Mouse (Mus musculus): ENCODE data around the gene Lrrc61. TPM values are rescaled to one million over a fixed set of nuclear protein-coding genes. Genes with fewer than 3 reads are reported as not detected.
A peak's percentile ranks its signal among the peaks of the same experiment; 100 is the strongest.

Lrrc61 gene
- polyA plus RNA-seq, 1 experiment from 2014 or later = 15.4 TPM

DNA sequence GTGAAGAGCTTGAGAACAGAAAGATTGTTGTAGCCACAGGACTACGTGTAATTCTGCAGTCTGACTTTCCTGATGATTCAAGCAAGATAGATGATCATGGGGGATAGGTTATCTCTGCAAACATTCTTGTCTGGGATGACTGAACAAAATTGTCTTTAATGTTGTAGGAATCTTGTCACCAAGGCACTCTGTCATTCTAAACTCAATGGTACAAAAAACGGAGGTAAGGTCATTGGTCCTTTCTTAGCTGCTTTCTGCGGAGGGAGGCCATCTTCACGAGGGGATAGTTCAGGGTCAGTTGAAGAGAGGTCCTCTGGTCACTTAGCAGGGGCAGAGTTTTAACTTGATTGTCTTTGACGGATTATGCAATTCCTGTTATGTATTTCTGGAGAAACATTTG, 24.1 kb downstream of the Lrrc61 start:
- no peak overlapping the region for H3K9ac ChIP-seq (replicated peaks)
- no peaks in the 10 kb centered on the region for H3K27me3 ChIP-seq
- no peak overlapping the region for H3K27ac ChIP-seq (replicated peaks)
- 77% methylated on average over 5 of the region's 5 CpGs for WGBS
- no peak overlapping the region for H3K4me3 ChIP-seq
- no peak overlapping the region for H3K4me2 ChIP-seq (replicated peaks)
- ATAC-seq (replicated peaks) = no peak
- no peaks in the 10 kb centered on the region for H3K4me1 ChIP-seq
- no peaks in the 10 kb centered on the region for H3K36me3 ChIP-seq
- H3K9me3 ChIP-seq = no peaks in the 10 kb centered on the region

DNA sequence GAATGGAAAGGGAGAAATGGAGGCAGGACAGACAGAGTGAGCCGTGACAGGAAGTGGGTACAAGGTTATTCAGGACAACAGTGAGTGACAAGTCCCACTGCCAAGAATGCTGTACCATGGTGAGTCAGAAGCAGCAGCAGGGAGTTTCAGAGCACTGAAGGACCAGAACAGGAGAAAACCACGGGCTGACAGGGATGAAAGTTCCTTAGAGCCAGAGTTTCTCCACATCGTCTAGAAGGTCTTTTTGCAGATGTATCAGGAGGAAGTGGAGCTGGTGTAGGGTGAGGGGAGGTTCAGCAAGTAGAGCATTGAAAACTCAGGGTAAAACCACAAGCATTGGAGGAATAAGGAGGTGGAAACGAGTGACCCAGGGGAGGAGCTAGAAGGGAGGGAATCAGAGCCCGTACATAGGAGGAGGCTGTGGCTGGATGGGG, 24.6 kb downstream of the Lrrc61 start:
- Histone ChIP-seq H3K9me3 (no peaks in the 10 kb centered on the region), H3K36me3 (no peaks in the 10 kb centered on the region), H3K4me3 (no peak overlapping the region), H3K9ac (replicated peaks) (no peak overlapping the region), H3K27ac (replicated peaks) (no peak overlapping the region), H3K4me1 (no peaks in the 10 kb centered on the region), H3K27me3 (no peaks in the 10 kb centered on the region), H3K4me2 (replicated peaks) (no peak overlapping the region)
- 41% methylated on average over 5 of the region's 5 CpGs for WGBS
- ATAC-seq (replicated peaks) = no peak

DNA sequence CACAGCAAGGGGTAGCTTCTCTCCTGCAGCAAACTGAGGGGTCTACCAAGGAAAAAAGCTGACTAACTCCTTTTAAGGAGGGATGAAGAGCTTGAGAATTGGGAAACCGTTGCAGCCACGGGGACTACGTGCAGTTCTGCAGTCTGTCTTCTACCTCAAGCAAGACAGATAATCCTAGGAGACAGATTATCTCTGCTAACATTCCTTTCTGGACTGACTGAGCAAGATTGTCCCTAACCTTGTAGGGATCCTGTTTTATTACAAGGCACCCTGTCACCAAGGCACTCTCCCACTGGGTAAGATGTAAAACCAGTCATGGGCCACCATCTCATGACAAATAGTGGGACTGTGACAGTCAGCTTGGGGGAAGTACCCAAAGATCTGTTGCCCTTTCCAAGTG, 26.7 kb downstream of the Lrrc61 start:
- Histone ChIP-seq H3K9ac (replicated peaks) (no peak overlapping the region), H3K36me3 (no peaks in the 10 kb centered on the region), H3K4me3 (no peak overlapping the region), H3K9me3 (no peaks in the 10 kb centered on the region), H3K27ac (replicated peaks) (no peak overlapping the region), H3K27me3 (no peaks in the 10 kb centered on the region), H3K4me1 (no peaks in the 10 kb centered on the region), H3K4me2 (replicated peaks) (no peak overlapping the region)
- ATAC-seq (replicated peaks) = no peak
- WGBS = 38% methylated on average over 3 of the region's 3 CpGs

DNA sequence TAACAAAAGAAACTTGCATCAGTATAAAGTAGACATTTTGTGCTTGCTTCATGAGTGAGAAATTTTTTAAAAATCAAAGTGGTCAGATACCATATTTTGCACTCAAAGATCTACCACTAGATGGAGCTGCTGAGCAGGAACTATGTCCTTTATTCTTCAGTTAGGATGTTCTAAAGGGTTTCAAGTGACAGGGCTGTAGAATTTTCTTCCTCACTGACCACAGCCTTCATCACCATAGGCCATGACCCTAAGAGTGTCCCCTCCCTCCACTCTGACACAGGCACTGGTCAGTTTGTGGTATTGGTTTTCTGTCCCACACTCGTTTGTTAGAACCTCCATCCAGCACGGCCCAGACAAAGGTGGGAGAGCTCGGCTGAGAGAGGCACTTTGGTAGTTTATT, 27.4 kb downstream of the Lrrc61 start:
- peak; percentile 23; the same call in 1 of the 2 replicates for ATAC-seq (replicated peaks)
- Histone ChIP-seq H3K36me3 (no peaks in the 10 kb centered on the region), H3K9ac (replicated peaks) (no peak overlapping the region), H3K27ac (replicated peaks) (no peak overlapping the region), H3K4me1 (no peaks in the 10 kb centered on the region), H3K27me3 (no peaks in the 10 kb centered on the region), H3K4me2 (replicated peaks) (no peak overlapping the region), H3K9me3 (no peaks in the 10 kb centered on the region), H3K4me3 (no peak overlapping the region)
- WGBS = 73% methylated on average over 3 of the region's 3 CpGs

DNA sequence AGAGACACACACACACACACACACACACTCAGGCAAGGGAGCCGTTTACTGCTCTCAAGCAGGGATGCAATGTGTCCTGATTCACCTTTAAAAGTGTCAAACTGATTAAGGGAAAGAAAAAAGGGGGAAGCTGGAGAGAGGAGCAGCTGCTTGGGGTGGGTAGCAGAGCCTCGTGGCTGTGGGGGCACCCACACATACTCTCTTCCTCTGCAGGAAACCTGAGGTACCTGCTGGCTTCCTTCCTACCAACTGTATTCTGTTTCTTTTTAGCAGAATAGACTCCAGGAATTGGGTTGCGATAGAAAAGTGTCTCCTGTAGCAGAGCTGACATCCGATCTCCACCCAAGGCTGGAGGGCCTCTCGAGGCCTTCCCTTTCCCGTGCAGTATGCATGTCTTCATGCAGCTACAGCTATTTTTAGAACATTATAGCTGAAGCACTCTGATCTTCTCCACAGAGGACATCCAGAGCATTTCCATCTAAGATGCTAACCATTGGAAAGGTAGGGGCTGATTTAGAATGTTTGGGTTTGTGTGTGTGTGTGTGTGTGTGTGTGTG, 34.7 kb downstream of the Lrrc61 start, which contains the start of gene Gm45021:
Gene Gm45021 (plus strand): TSS at position 417 of the 557 bp plus-strand sequence.
- no peak within 1 kb of the TSS for H3K4me2 ChIP-seq (replicated peaks)
- H3K36me3 ChIP-seq = no peaks in the 10 kb centered on the region
- H3K4me1 ChIP-seq = peaks cover 9% of the 10 kb centered on the region
- WGBS = 77% methylated on average over 6 of the region's 6 CpGs
- no peak within 1 kb of the TSS for H3K9ac ChIP-seq (replicated peaks)
- no peak within 1 kb of the TSS for H3K4me3 ChIP-seq
- H3K9me3 ChIP-seq = no peaks in the 10 kb centered on the region
- H3K27me3 ChIP-seq = no peaks in the 10 kb centered on the region
- no peak for ATAC-seq (replicated peaks)
- no peak within 1 kb of the TSS for H3K27ac ChIP-seq (replicated peaks)

DNA sequence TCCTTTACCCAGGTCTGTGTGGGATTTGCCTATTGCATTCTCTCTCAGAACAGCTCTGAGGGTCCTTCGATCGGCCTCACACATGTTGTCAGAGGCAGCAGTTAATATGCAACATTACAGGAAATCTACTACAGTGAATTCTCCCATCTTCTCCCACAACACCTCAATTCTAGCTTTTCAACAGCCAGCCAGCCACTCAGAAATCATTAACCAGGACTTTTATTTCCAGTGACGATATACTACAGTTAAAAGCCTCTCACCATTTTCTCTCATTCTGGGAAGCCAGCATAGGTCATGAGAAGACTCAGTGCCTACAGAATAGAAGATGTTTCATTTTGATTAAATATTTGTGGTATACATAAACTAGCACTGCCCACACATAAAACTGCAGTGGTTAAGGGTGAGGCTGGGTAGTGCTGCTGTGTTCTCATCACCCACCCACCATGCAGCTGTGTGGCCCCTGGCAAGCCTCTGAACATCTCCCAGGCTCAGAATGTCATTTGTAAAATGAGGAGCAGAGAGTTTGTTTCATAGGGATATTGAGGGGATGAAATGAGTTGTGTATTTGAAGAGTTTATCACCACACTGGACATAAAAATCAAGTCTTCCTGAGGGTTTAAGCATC, 36.7 kb downstream of the Lrrc61 start:
- H3K9ac ChIP-seq (replicated peaks) = no peak overlapping the region
- no peak for ATAC-seq (replicated peaks)
- peaks cover 6% of the 10 kb centered on the region for H3K36me3 ChIP-seq
- peaks cover 20% of the 10 kb centered on the region for H3K4me1 ChIP-seq
- H3K4me3 ChIP-seq = no peak overlapping the region
- H3K27ac ChIP-seq (replicated peaks) = no peak overlapping the region
- H3K27me3 ChIP-seq = no peaks in the 10 kb centered on the region
- H3K9me3 ChIP-seq = peaks cover 3% of the 10 kb centered on the region; the same call in 1 of the 2 replicates
- 90% methylated on average over 3 of the region's 3 CpGs for WGBS
- no peak overlapping the region for H3K4me2 ChIP-seq (replicated peaks)

DNA sequence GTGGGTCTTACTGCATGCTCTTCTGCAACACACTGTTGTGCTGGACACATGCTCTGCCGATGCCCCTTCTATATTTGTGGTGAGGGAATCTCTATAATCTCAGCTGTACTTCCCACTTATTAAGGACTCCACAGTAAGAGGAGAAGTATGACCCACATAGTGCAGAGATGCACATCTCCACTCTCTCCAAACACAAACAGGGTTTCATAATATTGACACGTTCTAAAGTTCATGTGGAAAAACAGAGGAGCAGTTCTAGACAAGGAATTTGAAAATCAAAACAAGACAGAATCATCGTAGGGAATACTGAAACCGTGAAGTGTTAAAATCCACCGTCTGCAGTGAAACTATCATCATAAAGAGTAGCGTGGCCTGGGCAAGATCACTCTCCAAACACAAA, 37.3 kb downstream of the Lrrc61 start:
- Histone ChIP-seq H3K36me3 (peaks cover 11% of the 10 kb centered on the region), H3K27ac (replicated peaks) (no peak overlapping the region), H3K27me3 (no peaks in the 10 kb centered on the region), H3K4me1 (peaks cover 20% of the 10 kb centered on the region), H3K9ac (replicated peaks) (no peak overlapping the region), H3K9me3 (peaks cover 8% of the 10 kb centered on the region; the same call in 1 of the 2 replicates), H3K4me3 (no peak overlapping the region), H3K4me2 (replicated peaks) (no peak overlapping the region)
- 95% methylated on average over 6 of the region's 6 CpGs for WGBS
- ATAC-seq (replicated peaks) = no peak

DNA sequence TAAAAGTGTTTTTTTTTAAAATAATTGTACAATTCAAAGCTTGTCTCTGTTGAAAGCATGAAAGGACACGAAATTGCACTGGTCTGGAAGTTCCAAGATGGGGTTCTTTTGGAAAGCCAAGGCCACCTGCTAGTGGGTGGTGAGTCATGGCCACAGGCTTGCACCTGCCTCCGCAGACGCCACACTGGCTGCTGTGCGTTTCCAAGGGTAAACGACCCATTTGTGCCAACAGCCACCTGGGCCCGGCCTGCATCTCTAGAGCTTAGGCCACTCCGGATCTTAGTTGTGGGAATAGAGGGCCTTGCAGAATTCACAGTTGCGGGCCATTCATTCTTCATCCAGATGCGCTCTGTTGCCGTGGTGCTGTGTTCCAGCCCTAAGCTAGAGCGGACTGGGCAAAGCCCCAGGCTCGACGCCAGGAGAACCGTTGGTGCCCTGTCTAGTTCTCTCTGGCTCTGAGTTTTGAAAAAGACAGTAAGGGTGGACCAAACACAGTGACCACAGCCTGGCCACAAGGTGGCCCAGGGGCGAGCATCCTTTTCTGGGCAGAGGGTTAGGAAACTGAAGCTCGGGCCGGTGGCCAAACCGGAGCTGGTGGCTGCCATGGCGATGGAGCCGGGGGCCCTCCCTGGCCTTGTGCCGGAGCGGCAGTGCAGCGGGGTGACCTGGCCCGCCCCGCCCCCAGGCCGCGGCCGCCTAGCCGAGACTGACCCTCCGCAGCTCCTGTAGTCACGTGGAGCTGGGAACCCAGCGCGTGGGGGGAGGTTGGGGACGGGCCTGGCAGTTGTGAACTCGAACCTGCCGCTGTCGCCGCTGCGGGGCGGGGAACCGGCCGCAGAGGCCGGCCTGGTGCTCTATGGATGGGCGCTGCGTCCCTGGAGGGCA, 38.8 kb downstream of the Lrrc61 start, which contains the start of the genes Repin1 and Gm44965:
Gene Repin1 (plus strand): TSS at position 726 of the 885 bp plus-strand sequence.
Gene Gm44965 (plus strand): TSS at position 784 of the 885 bp plus-strand sequence.
- Histone ChIP-seq H3K9ac (replicated peaks) (peak within 1 kb of the TSS; percentile 77), H3K27ac (replicated peaks) (peak within 1 kb of the TSS; percentile 81), H3K9me3 (peaks cover 9% of the 10 kb centered on the region; the same call in 1 of the 2 replicates), H3K36me3 (peaks cover 26% of the 10 kb centered on the region), H3K4me2 (replicated peaks) (peak within 1 kb of the TSS; percentile 61), H3K4me3 (peak within 1 kb of the TSS; percentile 62), H3K27me3 (no peaks in the 10 kb centered on the region), H3K4me1 (peaks cover 20% of the 10 kb centered on the region)
- 2% methylated on average over 41 of the region's 45 CpGs for WGBS
- ATAC-seq (replicated peaks) = peak; percentile 90

DNA sequence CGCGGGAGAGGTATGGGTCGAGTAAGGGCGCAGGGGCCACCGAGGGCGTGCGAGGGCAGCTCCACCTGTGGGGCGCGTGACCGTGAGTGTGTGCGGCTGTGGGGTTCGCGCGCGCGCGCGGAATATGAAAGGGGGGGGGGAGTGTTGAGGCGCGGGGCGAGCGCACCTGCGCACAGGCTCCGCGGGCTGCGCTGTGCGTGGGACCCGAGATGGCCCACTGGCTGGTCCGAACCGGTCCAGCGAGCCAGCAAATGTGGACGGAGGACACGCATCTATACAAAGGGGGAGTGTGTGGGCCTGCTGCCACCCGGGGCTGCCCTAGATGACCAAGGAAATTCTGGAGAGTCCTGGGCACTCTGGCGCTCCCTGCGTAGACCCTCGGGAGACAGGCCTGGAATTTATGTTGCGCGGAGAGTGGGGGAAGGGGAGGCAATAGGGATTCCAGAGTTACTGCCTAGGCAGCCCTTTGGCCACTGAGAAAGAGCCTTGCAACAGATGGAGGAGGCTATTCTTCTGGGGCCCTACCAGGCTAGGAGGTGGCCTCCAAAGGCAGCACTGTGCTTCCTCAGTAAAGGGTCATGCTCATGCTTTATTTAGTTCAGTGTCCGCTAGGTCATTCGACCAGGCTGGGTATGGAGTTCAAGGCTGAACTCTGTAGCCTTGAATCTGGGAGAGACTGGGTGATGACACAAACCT, 39.6 kb downstream of the Lrrc61 start:
- Histone ChIP-seq H3K27me3 (no peaks in the 10 kb centered on the region), H3K9ac (replicated peaks) (peak overlapping the region; percentile 77), H3K27ac (replicated peaks) (peak overlapping the region; percentile 81), H3K36me3 (peaks cover 34% of the 10 kb centered on the region), H3K4me3 (peak overlapping the region; percentile 62), H3K9me3 (peaks cover 9% of the 10 kb centered on the region; the same call in 1 of the 2 replicates), H3K4me2 (replicated peaks) (peak overlapping the region; percentile 61), H3K4me1 (peaks cover 20% of the 10 kb centered on the region)
- peak; percentile 78 for ATAC-seq (replicated peaks)
- under 1% methylated on average over 40 of the region's 41 CpGs for WGBS

DNA sequence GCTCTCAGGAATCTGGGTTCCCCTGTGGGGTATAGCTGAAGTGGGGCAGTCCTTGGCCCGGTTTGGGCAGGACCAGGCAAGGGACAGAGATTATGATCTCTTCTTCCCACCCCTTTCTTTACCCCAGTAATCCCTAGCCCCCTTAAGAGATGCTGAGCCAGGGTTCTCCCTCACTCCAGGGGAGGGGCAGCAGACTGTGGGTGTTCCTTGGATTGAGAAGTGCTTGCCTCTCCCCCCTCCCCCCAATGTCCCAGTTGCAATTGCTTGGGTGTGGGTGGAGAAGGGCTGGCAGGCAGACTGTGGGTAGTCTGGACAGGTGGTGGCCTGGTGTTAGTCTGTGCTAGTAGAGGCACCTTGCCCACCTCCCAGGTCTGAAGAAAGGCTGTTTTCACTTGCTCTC, 40.7 kb downstream of the Lrrc61 start:
- H3K9ac ChIP-seq (replicated peaks) = peak overlapping the region; percentile 77; the same call in 1 of the 2 replicates
- no peak overlapping the region for H3K27ac ChIP-seq (replicated peaks)
- H3K4me2 ChIP-seq (replicated peaks) = peak overlapping the region; percentile 61
- no peaks in the 10 kb centered on the region for H3K27me3 ChIP-seq
- peak overlapping the region; percentile 62; the same call in 1 of the 2 replicates for H3K4me3 ChIP-seq
- ATAC-seq (replicated peaks) = no peak
- peaks cover 20% of the 10 kb centered on the region for H3K4me1 ChIP-seq
- H3K36me3 ChIP-seq = peaks cover 42% of the 10 kb centered on the region
- H3K9me3 ChIP-seq = peaks cover 9% of the 10 kb centered on the region; the same call in 1 of the 2 replicates
- WGBS = 50% methylated on average over 1 of the region's 1 CpGs

DNA sequence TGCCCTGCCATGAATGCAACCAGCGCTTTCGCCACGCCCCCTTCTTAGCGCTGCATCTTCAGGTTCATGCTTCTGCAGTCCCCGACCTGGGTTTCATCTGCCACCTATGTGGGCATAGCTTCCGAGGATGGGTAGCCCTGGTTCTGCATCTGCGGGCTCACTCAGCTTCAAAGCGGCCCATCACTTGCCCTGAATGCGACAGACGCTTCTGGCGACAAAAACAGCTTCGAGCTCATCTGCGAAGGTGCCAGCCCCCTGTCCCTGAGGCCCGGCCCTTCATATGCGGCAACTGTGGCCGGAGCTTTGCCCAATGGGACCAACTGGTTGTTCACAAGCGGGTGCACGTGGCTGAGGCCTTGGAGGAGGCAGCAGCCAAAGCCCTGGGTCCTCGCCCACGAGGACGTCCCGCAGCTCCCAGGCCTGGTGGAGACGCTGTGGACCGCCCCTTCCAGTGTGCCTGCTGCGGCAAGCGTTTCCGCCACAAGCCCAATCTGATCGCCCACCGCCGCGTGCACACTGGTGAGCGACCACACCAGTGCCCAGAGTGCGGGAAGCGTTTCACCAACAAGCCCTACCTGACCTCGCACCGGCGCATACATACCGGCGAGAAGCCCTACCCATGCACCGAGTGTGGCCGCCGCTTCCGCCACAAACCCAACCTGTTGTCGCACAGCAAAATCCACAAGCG, 42.1 kb downstream of the Lrrc61 start:
- ATAC-seq (replicated peaks) = no peak
- 96% methylated on average over 45 of the region's 45 CpGs for WGBS
- H3K27ac ChIP-seq (replicated peaks) = no peak overlapping the region

More for the DNA sequence above, 42.1 kb downstream of the Lrrc61 start:
- H3K4me3 ChIP-seq = no peak overlapping the region
- H3K36me3 ChIP-seq = peaks cover 42% of the 10 kb centered on the region
- peaks cover 9% of the 10 kb centered on the region; the same call in 1 of the 2 replicates for H3K9me3 ChIP-seq
- no peaks in the 10 kb centered on the region for H3K27me3 ChIP-seq
- H3K4me2 ChIP-seq (replicated peaks) = no peak overlapping the region
- H3K4me1 ChIP-seq = peaks cover 28% of the 10 kb centered on the region
- H3K9ac ChIP-seq (replicated peaks) = no peak overlapping the region

Measured in forebrain, embryonic 15.5 days (tissue).